Mouse (Mus musculus): ENCODE measurements around the gene Calhm5.

The Calhm5 gene
- long read RNA-seq, experiment 1, full-length matches to known transcripts, result 1 of 1 reads
- long read RNA-seq, experiment 1, partial matches to known transcripts, result 0 of 1 reads
- long read RNA-seq, experiment 1, other reads (novel, unspliced or antisense), result 0 of 1 reads
- long read RNA-seq, experiment 2, partial matches to known transcripts, result 0 of 2 reads
- long read RNA-seq, experiment 2, other reads (novel, unspliced or antisense), result 2 of 2 reads

DNA sequence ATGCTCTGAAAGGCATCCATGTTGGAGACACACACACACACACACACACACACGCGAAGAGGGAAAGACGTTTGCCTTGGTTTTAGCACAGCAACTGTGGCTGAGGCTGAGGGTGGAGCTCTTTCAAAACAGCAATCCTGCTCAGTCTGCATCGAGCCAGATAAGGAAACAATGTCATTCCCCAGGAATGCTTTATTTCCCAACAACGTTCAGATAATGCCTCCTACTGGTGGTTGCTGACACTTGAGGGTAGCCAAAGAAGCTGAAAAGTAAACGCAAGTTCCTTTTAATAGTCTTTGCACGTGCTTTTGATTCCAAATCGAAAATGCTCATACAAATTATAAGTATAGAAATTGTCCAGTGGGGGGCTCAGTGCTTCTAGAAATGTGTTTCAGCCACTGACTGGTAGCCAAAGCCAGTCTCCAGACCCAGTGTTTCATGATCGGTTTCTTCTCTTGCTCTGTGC lies at the start of gene Calhm5:
TSS of gene Calhm5 (minus strand) at position 102 of the 466 bp plus-strand sequence.
- intact Hi-C loops (cut with DNase I), result loop anchor here (5.0 kb wide), 2 partner anchors 59 to 109 kb away; partner anchors contain the start of gene Trappc3l

- intact Hi-C loops (cut with DNase I), result no loop called here
Measured at GRCm38 (mm10) chr10:34141693-34142092, 45.4 kb upstream of the Calhm5 start.

GRCm38 (mm10) chr10:34139768-34140167 lies 43.4 kb upstream of the Calhm5 start:
- intact Hi-C loops (cut with DNase I), result no loop called here

DNA sequence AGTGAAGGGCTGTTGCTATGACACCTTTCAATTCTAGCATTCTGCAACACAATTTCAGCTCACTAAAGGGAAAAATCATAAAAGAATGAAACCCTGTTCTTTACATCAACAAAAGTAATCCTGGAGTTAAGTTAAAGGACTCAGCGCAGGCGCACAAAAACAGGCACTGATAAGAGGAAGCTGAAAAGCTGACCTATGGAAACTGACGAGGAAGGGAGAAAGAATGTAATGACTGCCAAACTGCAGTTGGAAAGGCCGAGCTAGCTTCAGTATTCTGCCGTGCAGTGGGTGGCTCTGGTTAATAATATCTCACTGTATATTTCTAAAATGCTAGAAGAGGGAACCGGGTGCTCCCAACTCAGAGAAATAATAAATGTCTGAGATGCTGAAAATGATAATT lies 41.7 kb upstream of the Calhm5 start:
- intact Hi-C loops (cut with DNase I), result no loop called here

DNA sequence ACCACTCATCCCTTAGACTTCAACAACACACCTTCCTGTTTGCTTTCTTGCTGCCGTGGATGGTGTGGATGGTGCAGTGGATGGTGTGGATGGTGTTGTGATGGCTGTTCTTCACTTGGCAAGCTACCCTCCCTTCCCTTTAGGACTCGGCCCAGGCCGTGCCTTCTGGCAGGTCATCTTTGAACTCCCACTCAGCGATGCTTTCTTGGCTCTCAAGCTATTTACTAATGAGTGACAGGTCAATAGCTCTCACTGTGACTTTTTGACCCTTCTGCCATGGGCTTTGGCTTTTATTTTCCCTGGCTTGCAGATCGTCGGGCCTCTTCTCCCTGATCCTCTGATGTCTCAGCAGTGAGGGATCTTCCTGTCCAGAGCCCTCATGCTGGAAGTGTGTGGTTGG lies 40.1 kb upstream of the Calhm5 start:
- intact Hi-C loops (cut with DNase I), result no loop called here

- intact Hi-C loops (cut with DNase I), result no loop called here
Measured at GRCm38 (mm10) chr10:34131356-34131755, 35.0 kb upstream of the Calhm5 start.

DNA sequence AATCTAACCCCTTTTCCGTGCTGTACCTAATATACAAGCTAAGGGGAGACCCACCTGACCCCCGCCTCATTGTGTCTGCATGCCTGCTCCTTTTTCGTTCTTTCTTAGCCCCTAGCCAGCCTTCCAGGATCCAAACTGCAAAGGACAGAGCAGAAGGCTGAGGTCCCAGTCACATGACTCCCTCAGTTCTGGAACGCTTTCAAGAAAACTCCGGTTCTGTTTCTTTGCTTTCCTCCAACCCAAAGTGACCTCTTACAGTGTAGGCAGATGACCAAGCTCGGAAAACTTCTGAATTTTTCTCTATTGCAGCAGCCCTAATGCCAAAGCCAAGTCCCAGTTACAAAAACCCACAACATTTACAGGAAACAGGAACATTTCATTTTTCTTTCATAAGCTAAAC lies 32.1 kb upstream of the Calhm5 start:
- intact Hi-C loops (cut with DNase I), result no loop called here

DNA sequence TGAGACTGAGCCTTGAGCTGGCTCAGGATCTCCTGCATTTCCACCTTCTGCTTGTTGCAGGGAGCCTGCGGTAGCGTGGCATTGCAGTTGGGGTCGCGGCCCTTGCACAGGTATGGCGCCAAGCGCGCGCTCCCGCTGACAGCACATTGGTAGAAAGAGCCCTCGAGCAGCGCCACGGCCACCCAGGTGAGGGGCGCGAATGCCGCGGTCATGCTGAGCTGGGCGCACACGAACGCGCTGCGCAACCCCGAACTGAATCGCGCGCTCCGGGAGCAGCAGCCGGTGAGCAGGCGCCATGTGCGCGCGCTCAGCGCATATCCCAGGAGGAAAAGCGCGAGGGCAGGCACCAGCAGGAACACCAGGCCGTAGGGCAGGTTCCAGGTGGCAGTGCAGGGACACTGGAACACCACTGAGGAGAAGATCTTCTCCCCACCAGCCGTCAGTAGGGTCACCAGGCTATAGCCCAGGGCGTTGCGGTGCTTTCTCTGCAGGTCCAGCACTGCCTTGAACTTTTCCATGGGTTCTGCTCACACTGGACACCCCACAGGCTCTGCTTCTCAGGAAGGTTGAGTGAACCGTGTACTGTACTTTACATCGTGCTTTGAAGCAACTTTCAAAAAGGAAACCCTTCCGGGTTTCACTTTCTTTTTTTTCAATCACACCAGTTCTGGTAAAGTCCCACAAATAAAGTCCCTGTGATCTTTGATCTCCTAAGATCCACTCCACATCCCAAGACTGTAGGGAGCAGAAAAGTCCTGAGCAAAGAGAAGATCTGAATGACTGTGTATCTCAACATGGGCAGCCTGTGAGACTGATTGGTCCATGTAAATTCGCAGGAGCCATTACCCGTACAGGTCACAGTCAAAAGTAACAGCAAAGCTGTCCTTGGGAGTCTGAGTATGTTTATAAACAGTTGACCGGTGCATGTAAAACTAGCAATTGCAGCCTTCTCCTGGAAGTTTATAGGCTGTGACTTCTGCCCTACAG lies 31.4 kb upstream of the Calhm5 start, which contains the start of gene Calhm6:
TSS of gene Calhm6 (minus strand) at position 593 of the 987 bp plus-strand sequence.
- intact Hi-C loops (cut with DNase I), result no loop called here

DNA sequence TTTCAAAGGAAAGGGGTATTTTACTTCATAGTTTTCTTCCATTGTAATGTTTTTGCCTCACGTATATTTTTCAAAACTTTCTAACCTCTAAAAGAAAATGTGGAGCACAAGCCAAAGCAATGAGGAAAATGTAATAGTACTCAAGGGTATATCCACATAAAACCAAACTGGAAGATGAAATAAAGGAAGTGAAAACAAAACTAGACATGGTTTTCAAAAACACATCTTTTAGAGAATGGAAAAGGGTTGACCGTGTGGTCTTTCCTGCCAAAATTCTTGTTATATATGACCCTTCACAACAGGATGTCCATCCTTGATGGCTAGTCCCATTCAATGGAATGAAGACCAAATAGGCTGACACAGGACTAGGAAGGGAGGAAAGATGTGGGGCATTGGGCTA lies 22.1 kb upstream of the Calhm5 start:
- intact Hi-C loops (cut with DNase I), result no loop called here

- intact Hi-C loops (cut with DNase I), result no loop called here
Measured at GRCm38 (mm10) chr10:34117770-34118169, 21.5 kb upstream of the Calhm5 start.

GRCm38 (mm10) chr10:34117131-34117530 lies 20.8 kb upstream of the Calhm5 start:
- intact Hi-C loops (cut with DNase I), result no loop called here

DNA sequence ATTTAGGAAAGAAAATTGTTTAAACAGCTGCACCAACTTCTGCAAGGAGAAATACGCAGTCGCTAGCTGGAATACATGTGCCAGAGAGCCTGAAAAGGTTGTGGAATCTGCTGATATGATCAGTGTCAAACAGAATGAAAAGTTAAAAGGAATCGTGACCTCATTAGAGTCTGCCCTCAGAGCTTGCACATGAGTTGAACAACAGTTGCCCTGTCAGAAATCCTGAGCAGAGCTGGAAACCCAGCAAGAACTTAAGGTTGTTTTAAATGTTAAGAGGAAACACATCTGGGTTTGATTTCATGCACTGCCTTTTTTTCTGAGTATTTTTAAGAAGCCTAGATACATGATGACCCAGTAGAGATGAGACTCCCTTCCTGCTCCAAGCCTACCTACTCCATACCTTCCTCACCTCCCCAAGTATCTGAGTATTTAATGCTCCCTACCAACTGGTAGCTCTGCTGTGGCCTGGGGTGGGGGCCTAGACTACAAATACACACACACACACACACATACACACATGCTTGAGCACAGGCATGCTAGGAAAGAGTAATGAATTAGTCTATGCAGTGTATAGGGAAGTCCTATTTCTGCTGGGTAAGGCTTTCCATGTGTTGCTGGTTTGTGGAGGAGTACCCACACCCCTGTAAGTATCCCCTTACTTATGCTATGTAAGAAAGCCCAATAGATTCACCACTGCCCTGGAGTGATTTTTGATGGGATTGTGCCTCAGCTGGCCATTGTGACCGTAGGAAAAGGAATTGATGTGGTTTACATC lies 15.8 kb upstream of the Calhm5 start:
- intact Hi-C loops (cut with DNase I), result no loop called here

DNA sequence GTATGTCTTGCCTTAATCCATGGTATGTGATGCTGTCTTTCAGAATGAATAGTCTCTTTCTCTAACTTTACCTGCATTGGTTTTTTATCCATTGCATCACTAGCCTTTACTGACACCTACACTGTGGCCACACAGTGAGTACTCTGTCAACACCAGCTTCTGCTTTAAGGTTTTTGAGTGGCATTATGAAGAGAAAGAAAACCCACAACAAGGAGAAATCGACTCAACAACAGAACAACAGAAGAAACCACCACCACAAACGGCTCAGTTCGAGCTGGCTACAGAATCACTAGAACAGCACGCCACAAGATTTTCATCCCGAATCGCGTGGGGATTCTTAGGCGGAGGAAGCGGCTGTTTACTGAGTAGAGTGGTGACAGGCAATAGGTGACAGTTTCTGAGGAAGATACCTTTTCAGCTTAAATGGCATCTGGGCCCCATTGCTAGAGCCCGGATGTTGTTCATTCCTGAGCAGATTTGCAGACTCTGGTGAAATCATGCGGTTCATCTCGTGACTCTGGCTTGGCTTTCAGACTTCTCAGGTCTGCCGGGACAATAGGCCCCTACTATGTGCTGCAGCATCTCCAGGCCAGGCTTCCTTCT lies 14.6 kb upstream of the Calhm5 start:
- intact Hi-C loops (cut with DNase I), result no loop called here

DNA sequence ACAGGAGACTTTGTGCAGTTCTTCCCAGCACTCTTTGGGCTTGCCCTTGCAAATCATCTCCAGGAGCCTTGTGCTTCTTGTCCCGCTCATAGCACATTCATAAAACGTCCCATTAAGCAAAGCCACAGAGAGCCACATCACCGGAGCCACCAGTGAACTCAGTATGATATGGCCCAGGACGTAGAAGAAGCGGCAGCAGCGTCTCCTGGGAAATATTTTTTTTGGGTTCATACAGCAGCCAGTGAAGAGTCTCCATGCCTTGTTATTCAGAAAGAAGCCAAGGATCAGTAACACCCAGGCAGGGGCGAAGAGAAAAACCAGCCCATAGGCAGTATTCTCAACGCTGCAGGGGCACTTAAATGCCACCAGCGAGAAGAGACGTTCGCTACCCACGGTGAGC lies 355 bp downstream of the Calhm5 start:
- intact Hi-C loops (cut with DNase I), result loop anchor here (5.0 kb wide), 2 partner anchors 59 to 109 kb away; partner anchors contain the start of gene Trappc3l

- intact Hi-C loops (cut with DNase I), result loop anchor here (5.0 kb wide), 2 partner anchors 58 to 108 kb away; partner anchors contain the start of gene Trappc3l
Measured at GRCm38 (mm10) chr10:34095147-34095546, 1.2 kb downstream of the Calhm5 start.

DNA sequence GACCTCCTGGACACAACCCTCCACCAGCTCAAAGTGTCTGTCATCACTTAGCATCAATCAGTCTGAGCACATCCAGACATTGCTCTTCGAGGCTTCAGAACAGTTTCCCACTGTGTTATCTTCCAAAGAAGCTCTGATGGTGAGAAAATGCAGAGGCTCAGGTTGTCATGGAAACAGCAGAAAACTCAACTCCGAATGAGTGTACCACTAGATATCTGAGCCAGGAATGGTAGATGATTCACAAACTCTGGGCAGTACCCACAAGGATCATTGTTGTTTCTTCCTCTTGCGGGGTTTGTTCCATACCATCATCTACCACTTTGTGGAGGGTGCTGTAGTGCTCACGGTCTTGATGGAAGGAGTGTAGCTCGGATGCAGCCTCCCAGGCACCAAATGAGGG lies 4.4 kb downstream of the Calhm5 start:
- intact Hi-C loops (cut with DNase I), result no loop called here

DNA sequence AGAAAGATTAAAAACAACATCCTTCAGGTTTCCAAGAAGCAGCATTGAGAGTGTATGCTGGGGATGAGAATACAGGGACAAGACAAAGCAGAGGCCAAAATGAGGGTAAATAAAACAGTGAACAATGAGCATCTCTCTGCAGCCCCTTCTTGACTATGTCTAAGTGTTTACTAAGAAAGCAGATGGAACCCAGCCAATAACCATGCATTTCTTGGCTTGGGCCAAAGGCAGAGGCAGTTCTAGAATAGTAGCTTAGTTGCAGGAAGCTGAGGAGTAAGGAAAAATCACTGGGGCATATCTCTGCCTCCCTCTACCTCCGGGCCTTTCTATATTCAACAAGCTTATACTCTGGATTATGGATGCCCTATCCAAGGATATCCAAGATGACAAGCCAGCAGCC lies 5.8 kb downstream of the Calhm5 start:
- intact Hi-C loops (cut with DNase I), result no loop called here

GRCm38 (mm10) chr10:34089517-34089916 lies 6.8 kb downstream of the Calhm5 start:
- intact Hi-C loops (cut with DNase I), result no loop called here

- intact Hi-C loops (cut with DNase I), result no loop called here
Measured at GRCm38 (mm10) chr10:34088515-34088914, 7.8 kb downstream of the Calhm5 start.

GRCm38 (mm10) chr10:34086514-34086913 lies 9.8 kb downstream of the Calhm5 start:
- intact Hi-C loops (cut with DNase I), result no loop called here

Data from adrenal gland (tissue).